Mouse (Mus musculus): ENCODE measurements around the gene Glis3.

DNA sequence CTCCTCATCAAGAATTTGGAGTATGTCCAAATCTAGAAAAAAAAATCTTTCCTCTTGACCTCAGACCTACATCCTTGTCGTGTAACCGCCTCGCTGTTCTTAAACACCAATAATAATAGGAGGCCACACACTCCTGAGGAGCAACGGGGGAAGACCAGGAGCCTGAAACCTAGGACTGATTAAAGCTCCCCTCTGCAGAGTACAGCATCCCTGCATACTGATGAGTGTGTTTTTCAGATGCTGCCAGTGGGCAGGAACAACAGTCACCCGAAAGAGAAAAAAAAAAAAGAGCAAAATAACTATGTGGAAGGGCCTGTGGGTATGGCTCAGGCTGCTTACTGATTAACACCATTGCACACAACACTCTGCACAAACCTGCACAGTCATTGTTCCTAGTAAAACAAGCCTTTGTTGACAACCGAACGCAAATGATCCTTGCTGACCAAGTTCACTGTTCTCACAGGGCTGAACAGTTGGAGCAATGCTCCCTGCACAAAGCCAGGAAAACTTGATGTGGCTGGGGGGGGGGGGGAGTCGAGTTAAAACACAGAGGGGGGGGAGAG, 43.8 kb downstream of the Glis3 start:
- TF ChIP-seq CTCF (IDR thresholded peaks at IDR 0.05; ENCODE audit: low read depth) (no peak), EP300 (IDR thresholded peaks at IDR 0.05; ENCODE audit: low read depth) (no peak)

All from liver, embryonic 14.5 days (tissue).